Mouse (Mus musculus) lung, postnatal 14 days (tissue): Measurements from ENCODE around the gene Tom1.

Experiments
- DNase-seq: peaks from one replicate; pipeline ENCODE4 v3.0.0; 2021

The Tom1 gene

DNA sequence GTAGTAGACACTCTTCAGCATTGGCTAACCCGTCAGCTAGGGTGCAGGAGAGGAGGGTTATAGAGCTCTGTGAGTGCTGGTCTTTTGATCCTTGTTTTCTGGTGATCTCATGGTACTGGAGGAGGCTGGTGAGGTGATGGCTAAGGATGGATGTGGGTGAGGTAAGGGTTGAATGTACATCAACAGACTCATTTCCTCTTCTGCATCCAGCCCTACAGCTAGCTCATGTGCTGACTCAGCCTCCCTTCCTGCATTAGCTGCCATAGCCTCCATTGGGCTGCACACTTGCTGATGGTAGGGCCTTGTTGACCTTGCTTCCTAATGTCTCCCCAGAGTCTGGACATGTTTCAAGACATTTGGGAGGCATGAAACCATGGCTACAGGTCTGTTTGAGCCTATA is 9.5 kb downstream of the Tom1 start:
- DNase-seq = no peak

DNA sequence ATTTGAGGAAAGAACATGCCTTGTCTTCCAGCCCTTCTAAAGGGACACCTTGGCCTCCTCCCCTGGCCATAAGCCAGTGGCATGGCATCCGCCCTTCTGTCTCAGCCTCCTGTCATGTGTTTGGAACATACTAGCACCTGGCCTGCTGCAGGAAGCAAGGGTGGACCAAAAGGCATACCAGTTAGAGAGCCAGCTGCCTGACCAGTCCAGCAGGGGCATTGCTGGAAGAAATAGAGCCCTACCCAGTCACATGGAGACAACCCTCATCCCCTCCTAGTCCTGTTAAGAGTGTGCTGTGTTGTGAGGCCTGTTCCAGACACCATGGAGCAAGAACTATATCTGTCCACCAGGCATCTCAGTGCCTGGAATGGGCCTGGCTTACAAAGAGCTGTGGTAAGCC is 12.8 kb downstream of the Tom1 start:
- DNase-seq = no peak

DNA sequence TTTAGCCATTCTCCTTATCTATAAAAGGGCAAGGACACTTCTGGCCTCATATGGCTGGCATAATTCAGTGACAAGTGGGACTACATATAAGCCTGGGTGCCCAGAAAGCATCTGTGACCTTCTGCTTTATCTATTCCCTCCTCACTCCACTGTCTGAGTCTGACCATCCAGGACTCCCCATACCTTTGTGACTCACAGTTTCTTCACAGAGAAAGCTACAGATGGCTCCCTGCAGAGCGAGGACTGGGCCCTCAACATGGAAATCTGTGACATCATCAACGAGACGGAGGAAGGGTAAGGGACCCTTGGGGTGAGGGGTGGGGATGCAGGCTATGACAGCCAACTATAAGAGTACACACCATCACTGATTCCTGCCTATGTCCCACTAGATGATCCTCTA is 14.3 kb downstream of the Tom1 start:
- DNase-seq = no peak

DNA sequence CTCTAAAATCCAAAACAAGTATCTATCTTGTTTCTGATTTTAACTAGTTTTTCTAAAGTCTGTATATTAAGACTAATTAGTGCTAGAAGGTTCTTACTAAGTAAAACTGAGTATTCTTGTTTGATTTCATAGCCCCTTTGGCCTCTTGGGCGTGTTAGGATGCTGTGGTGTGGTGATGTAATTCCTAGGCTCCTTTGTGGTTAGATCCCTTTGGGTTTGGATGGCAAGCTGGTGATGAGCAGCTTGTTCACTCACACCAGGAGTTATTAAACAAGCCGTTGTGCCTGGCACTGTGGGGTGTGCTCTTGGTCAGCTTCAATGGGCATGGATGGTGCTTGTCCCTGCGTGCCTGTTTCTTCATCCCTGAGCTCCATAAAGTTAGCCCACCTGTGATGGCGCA is 19.8 kb downstream of the Tom1 start:
- no peak for DNase-seq

DNA sequence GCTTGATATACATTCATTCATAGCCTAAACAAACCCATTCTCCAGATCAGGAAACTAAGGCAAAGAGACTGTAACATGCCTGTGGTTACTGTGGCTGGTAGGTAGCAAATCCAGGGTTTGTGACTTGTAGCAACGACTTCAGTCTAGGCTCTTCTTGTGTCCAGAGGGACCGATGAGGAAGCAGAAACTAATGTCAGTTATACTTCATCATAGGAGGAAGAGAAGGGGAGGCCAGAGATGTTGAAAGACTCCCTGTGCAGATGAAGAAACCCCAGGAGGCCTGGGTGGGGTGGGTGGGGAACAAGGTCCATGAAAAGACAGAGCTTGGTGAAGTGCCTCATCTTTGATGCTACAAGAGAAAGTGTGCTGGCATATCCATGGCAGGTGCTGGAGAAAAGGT is 22.2 kb downstream of the Tom1 start:
- no peak for DNase-seq

DNA sequence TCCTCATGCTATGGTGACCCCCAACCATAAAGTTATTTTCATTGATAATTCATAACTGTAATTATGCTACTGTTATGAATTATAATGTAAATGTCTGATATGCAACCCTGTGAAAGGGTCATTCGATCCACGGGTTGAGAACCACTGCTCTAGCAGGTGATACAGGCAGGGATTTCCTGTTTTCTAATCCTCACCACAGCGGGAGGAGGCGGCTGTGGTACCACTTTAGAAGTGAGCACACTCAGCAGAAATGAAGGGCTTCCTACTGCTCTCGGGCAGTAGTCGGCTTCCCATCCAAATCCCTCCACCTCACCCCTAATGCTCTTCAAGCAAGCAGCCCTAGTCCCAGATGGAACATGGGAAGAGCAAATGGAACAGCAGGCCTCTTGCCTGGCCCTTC is 26.5 kb downstream of the Tom1 start:
- no peak for DNase-seq

DNA sequence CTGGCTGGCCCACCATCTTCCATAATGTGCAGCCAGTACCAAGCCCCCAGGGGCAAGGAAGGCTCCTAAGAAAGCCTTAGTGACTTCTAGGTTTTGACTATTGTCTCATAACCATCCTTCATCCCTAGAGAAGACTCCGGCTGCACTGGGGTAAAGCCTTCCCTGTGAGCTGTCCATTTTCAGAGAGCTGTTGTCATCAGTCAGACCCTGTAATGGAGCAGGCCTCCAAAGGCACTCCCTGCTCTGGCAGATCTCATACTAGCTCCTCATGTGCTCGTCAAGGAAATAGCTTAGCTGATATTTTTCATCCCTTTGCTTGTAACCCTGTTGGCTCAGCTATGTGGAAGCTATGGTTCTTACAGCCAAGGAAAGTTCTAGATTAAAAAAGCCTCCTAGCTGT is 27.3 kb downstream of the Tom1 start:
- DNase-seq = no peak

DNA sequence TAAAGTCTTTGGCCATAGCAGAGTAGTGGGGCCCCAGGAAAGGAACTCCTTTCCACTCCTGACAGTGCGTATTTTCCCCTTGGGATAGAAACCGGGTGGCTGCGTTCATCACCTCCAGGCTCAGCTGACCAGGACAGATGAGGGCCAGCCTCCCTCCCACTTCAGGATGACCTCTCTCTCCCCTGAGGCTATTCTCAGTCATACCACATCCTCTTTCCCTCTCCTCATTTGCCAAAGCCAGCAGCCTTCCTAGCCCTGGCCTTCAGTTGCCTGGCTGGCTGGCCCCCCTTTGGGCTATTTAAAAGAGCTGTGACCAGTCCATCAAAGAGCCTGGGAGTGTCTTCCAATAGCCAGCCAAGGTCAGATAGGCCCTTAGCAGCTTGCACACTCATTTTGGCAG is 29.8 kb downstream of the Tom1 start:
- no peak for DNase-seq

DNA sequence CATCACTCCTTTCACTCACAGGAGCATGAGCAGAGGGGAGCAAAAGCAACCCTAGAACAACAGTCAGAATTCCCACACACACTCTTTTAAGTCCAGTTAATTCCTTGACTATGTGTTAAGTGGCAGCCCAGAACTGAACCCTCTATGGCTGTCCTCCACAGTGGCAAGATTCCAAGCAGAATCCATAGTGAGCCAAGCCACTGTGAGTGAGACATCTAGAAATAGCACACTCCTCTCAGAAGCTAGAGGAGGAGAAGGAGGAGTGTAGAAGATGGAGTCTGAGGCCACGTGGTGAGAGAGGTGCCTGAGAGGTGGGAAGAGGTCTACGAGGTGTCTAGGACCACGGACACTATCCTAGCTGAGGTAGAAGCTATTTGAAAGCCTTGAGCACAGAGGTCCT is 31.3 kb downstream of the Tom1 start:
- no peak for DNase-seq

DNA sequence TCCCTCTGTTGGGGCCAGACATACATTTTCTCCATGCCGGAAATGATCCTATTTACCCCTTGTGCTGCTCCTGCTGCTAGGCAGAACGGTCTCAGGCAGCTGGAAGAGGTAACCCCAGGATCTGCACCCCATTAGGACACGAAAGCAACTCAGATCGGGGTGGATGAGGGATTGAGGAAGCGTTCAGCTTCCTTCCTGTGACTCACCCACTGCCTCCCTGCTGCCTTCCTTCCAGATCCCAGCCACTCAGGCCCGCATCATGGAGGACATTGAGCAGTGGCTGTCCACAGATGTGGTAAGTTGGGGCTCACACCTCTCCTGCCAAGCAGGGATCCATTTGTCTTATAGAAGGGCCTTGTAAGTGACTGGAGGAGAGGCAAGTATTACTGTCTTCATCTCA is 33.8 kb downstream of the Tom1 start:
- DNase-seq = no peak

DNA sequence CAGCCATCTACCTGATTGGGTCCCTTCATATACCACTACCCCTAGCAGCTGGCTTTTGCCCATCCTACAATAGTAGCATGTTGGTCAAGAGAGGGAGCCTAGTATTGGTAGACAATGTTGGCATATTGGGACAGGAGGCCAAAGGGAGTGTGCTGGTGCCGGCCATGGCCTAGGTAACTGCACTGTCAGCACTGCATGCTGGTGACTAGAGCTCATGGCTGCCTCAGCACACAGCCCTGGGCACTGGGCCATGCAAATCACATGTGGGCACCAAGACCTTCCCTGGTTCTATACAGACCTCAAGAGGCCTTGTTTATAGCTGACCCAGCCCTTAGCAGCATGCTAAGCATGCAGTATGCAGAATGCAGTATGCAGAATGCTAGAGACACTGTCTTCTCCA is 36.8 kb downstream of the Tom1 start:
- DNase-seq = no peak

DNA sequence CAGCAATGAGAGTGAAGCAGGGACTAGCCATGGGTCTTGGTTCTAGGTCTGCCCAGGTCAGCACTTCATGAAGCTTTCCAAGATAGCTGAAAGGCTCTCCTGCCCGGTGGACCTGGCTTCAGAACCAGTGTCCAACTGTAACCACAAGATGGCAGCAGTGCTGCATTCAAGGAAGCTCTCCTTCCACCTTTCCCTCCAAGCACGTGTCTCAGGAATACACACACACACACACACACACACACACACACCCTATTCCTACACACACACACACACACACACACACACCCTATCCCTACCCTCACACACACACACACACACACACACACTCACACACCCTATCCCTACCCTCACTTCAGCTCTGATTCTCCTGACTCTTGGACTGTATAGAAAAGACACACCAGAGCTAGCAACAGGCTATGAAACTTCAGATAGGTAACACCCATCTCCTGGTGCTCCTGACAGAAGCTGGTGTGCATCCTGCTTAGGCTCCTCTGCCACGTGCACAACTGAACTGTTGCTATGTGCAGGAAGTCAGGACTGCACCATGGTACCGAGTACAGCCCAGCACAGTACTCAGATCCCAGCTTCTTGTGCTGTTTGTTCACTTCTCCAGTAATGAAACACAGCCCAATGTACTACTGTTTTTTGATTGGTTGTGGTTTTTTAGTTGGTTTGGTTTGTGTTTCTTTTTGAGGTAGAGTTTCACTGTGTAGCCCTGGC is 38.3 kb downstream of the Tom1 start:
- peak; percentile 87 for DNase-seq

DNA sequence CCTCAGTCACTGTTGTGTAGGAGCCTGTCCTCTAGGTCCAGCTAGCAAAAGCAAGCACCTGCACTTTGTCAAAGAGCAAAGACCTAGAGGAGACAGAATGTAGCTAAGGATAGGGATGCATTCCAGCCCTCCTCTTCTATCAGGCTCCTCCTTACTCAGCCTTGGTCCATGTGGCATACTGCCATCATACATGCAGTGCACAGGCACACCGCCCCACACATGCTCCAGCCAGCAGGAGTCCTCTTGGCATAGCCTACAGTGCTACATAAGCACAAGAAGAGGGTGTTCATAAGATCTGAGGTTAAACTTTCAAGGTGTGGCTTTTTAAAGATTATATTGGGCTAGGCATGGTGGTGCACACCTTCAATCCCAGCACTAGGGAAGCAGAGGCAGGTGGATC is 41.4 kb downstream of the Tom1 start:
- DNase-seq = no peak

DNA sequence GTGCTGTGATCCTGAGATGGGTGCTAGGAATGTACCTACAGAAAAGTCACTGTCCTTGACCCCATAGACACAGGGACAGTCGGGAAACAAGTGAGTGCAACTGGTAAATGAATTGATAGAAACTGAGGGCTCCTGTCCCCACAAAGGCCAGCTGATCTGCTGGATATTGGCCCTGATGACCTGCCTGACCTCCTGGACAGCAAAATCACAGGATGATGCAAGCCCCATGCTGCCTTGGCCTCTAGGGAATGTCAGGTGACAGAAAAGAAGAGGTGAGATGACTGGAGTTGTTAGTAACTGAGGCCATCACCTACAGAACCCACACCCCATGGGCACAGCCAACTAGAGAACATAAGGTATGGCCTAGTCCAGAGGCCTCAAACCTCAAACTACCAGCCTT is 44.7 kb downstream of the Tom1 start:
- DNase-seq = no peak

DNA sequence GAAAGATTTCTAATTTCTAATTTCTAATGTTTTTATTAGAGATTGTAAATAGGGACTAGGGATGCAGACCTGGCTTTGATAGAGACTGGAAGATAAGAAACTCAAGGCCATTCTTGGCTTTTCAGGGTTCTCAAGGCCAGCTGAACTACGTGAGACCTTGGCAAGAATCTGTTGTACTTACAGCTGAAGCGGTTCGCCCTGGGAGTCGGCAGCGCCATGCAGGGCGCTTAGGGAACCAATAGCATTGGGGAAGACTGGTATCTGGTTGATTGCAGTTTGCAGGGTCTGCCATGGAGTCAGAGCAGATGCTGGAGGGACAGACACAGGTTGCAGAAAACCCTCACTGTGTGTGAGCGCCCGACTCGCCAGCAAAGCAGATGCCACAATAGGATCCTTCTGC is 45.3 kb downstream of the Tom1 start:
- DNase-seq = no peak

DNA sequence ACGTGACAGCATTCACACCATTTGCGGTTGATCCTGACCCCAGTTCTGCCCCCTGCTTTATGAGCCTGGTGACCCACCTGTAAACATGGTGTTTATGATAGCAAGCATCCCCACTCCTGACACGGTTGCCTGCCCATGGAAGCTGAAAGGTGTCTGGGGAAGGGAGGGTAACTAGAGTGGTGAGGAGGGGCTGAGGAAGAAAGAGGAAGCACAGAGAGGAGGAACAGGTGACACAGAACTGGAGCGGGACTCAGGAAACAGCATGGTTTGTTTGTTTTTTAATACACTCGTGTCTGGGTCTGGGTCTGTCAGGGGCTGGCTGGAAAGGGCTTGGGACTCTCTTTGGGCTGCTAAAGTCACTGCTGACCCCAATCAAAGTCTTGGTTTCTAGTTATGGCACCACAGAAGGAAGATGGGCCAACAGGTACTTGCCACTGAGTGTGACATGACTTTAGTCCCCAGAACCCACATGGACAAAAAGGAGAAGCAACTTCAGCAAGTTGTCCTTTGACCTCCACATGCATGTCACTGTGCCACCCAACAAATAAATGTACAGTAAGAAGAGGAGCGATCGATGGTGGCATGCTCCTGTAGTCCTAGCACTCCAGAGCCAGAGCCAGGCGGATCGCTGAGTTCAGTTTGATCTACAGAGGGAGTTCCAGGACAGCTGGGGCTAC is 48.0 kb downstream of the Tom1 start:
- no peak for DNase-seq

DNA sequence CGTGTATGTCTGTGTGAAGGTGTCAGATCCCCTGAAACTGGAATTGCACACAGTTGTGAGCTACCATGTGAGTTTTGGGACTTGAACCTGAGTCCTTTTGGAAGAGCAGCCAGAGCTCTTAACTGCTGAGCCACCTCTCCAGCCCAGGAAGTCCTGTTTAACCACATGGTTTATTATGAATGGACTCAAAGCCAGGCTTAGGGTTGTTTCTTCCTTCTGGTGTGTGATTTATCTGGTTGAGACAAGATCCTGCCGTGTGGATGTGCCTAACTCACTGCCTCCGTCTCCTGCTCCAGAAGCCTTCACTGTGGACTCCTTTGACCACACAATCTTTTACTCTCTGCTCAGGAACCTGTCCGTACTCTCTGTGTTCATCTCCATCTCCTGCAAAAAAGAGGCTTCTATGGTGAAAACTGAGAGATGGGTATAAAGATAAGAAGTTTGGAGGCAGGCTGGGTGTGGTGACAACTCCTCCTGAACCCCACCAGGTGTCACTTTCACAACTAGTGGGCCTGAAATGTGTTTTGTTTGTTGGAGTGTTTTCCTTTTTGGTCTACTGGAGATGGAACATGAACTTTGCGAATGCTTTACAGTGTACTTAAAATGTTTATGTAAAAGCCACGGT is 48.8 kb downstream of the Tom1 start:
- DNase-seq = no peak

DNA sequence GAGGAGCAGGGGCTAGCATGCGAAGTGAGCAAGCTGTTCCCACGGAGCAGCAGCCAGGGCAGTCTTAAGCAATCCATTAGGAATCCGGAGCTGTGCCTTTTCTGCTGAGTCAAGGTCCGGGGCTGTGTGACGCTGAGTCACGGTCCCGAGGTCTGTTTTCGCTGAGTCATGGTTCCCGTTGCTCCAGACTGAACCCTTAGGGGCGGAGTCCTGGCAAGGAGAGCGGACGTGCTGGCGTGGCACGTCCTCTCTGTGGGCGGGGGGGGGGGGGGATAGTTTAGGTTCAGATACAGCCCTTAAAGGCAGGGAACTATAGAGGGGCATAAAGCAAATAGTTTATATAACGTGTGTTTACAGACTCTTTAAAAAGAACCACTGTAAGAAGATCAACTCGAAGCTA is 50.3 kb downstream of the Tom1 start:
- DNase-seq = peak; percentile 93

DNA sequence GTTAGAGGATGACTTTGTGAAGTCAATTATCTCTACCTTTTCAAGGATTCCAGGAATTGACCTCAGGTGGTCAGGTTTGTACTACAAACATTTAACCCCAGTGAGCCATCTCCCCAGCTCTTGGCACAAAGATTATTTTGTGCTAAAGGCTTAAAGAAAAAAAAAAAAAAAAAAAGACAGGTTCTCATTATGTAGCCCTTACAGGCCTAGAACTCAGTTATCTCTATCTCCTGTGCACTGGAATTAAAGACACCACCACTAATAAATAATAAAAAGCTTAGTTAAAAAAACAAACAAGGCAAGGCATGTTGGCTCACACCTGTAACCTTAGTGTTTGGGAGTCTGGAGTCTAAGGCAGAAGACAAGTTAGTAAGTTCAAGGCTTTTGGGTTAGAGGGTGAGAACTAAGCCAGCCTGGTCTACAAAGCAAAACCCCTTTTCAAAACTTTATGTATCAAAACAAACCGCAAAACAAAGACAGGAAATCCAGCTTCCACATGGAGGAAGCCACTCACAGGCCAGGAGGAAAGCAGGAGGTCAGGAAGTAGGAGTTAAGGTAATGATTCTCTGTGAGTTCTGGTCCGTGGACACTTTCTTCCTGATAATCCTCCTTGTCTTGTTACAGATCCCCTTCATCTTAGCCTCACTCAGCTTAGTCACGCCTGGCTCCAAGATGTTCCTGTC is 51.0 kb downstream of the Tom1 start:
- no peak for DNase-seq

DNA sequence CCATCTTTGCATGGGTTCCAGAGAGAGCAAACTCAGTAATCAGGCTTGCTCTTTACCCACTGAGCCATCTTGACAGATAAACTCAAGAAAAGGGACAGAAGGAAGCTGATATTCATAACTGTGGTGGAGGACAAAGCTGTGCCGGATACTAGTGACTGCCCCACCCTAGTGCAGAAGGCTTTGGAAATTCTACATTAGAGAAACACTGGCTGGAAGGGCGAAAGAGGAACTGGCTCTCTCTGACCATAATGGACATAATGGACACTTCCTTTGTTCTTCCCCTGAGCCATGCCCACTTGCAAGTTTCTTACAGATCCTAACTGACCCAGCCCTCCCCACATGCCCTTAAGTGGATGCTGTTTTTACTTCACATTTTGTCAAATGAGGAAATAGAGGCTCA is 52.5 kb downstream of the Tom1 start:
- DNase-seq = no peak

DNA sequence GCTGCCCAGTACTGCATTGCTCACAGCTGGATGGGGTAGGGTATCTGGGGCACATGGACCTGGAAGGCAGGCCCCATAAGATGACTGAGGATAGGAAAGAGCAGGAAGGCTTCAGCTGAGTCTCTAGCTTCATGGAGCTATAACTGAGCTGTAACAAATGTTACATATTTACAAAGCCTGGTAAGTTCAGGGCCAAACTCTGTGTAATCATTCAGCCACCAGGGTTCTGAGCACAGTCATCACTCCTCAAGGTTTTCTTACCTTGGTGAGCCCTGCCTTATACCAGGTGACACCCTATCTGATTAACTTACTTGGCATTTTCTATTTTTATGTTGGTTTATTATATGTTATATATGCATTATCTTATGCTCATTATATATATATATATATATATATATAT is 53.6 kb downstream of the Tom1 start:
- no peak for DNase-seq

DNA sequence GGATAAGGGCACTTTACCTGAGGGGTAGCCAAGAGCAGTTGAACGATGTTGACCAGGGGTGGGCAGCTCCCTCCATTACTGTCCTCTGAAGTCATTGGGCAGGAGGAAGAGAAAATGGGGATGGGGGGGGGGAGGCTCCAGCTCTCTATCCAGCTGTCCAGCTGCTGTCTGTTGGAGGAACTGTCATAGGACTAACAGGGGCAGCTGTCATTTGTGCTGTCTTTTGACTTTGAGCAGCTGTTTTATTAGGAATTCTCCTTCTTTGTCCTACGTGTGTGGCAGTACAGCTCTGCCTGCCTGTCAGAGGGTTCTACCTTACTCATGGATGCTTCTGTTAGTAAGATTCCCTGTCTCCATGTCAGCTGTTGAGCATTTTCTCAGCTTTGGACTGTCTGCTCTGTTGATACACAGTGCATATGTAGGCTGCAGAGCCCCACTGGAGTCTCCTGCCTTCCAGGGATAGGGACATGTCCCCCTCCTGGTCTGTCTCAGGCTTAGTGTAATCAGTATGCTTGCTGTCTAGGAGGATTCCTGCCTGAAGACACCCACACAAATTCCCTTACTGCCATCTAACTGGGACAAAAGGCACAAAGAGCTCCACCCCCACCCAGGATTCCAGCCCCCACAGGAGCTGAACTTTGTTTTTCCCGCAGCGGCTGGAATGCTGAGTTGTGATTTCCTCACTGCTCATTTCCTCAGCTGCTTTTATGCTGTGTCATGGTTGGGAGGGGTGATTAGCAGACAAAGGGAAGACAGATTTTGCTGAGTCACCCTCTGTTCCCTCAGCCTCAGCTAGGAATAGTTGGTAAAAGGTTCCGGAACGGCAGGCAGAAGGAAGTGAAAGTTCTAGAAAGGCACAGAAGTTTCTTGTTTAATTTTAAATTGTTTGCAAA is 55.7 kb downstream of the Tom1 start:
- DNase-seq = peak; percentile 80

DNA sequence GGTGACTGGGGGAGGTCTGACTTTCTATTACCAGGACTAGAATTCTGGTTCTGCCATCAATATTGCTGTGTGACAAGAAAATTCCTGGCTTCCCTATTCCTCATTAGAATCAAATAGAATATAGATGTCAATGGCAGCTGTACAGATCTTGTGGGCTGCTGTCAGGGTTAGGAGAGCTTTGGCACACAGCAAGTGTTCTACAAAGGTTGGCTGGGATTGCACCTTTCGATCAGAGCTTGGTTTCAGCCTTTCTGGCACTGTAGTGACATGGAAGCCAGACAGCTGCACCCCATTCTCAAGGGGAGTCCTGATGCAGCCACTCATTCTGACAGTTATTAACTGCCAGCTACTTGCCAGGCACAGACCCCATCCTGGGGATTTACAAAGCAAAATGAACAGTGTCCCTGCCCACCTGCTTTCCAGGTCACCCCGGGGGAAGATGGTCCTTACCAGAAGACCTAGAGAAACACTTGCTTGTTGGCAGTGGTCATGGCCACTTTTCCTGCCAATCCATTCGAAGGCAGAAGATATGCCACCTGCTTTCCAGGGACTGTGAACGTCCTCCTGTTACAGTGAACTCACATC is 57.4 kb downstream of the Tom1 start:
- DNase-seq = no peak
